Mouse (Mus musculus) spleen, adult 10 weeks (tissue): Measurements from ENCODE around the gene Tm2d1. TPM values are rescaled to one million over a fixed set of nuclear protein-coding genes. Genes with fewer than 3 reads are reported as not detected.

Experiments
- polyA plus RNA-seq: library from polyadenylated mRNA; stranded (reverse); fragments of 350-450 nt; fragmentation: Illumina TruSeq; extraction: RNeasy Lipid Tissue Mini Kit (QIAGEN cat#74804); gene quantifications from one replicate; pipeline ENCODE4 v1.2.3, GENCODE M21; 2015; ENCODE audit warnings: low replicate concordance; ENCODE audit not compliant: insufficient read depth

Gene Tm2d1
- 40.8 TPM for polyA plus RNA-seq

GRCm38 (mm10) chr4:98382716-98383424 is at the start of gene Tm2d1:
Tm2d1 (minus strand) TSS chr4:98383306.

DNA sequence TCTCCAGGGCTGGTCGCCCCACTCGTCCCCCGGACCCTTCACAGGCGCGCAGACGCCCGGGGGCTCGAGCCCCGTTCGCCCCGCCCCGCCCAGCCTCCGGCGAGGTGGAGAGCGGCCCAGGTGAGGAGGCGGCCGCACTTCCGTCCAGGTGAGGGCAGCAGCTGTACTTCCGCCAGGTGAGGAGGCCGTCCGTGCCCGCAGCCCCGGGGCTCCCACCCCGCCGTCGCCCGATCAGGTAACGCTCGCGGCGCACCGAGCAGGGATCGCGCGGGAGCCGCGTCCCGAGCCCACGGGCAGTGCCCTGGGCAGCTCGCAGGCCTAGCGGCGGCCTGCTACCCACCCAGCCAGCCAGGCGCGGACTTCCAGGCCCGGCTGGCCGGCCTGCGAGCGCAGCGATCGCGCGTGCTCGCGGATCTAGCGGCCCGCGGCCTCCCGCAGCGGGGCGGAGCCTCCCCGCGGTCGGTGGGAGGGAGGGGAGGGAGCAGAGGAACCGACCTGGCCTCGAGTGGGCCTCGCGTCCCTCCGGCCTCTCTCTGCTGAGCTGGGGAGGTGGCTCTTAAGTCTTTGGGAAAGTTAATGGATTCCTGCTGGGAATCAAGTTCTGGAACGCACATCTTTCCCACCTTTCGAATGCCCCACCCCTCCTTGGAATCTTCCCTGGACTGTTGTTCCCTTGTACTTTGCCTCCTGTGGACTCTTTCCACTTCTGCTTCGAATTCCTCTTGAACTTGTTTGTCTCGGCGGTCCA is 12.8 kb upstream of the Tm2d1 start, which contains the start of gene Patj:
Gene Patj, plus strand, starts transcription at position 96 of the 748 bp plus-strand sequence.

Other genes with a start within 250 kb of the Tm2d1 start
- 14.0 TPM for gene Patj, start 12.5 kb upstream of the Tm2d1 start, polyA plus RNA-seq